Mouse (Mus musculus) megakaryocyte, embryonic 14.5 days (primary cell): ENCODE data around the gene Tigd4.

Experiments
- FLI1 ChIP-seq: IDR thresholded peaks from 2 replicates; pipeline ENCODE4 v1.6.1; 2012; ENCODE audit warnings: low read length, inconsistent platforms, mixed read lengths
- GATA1 ChIP-seq: IDR thresholded peaks from 3 replicates; pipeline ENCODE4 v1.6.1; 2012; ENCODE audit warnings: mixed read lengths, low read length, inconsistent platforms, borderline replicate concordance

GRCm38 (mm10) chr3:84646007-84646290 lies 52.6 kb downstream of the Tigd4 start:
- no peak for TF ChIP-seq GATA1
- TF ChIP-seq FLI1: no peak
